Mouse (Mus musculus) splenic B cell, adult 2 months (primary cell): ENCODE results near the gene Ppp1r14c.

Experiments
- DNase-seq: peaks from one replicate; pipeline ENCODE4 v3.0.0-alpha.2; 2011; ENCODE audit warnings: low read depth, low spot score
- H3K27me3 ChIP-seq: 2 replicates; pipeline ENCODE4 v1.6.1; 2012; ENCODE audit warnings: mild to moderate bottlenecking, low read length, moderate library complexity, mixed read lengths; ENCODE audit not compliant: control insufficient read depth, poor library complexity, insufficient read depth, severe bottlenecking
- H3K36me3 ChIP-seq: 2 replicates; pipeline ENCODE4 v1.6.1; 2012; ENCODE audit warnings: mild to moderate bottlenecking, low read length, moderate library complexity, mixed read lengths; ENCODE audit not compliant: control insufficient read depth, poor library complexity, insufficient read depth, severe bottlenecking

Gene Ppp1r14c

GRCm38 (mm10) chr10:3366036-3366869 lies at the start of gene Ppp1r14c:
Gene Ppp1r14c (plus strand): TSS chr10:3366057.
- no peak for DNase-seq
- Histone ChIP-seq H3K27me3 (no peaks in the 10 kb centered on the region), H3K36me3 (no peaks in the 10 kb centered on the region)

GRCm38 (mm10) chr10:3321406-3321805 lies 44.5 kb upstream of the Ppp1r14c start:
- Histone ChIP-seq H3K27me3 (no peaks in the 10 kb centered on the region), H3K36me3 (no peaks in the 10 kb centered on the region)
- DNase-seq: no peak

- DNase-seq: no peak
- Histone ChIP-seq H3K27me3 (no peaks in the 10 kb centered on the region), H3K36me3 (no peaks in the 10 kb centered on the region)
These were observed 40.4 kb upstream of the Ppp1r14c start for GRCm38 (mm10) chr10:3325447-3325846.

- no peaks in the 10 kb centered on the region for H3K27me3 ChIP-seq
- peak; percentile 20 for DNase-seq
- no peaks in the 10 kb centered on the region for H3K36me3 ChIP-seq
These were observed 33.0 kb upstream of the Ppp1r14c start for GRCm38 (mm10) chr10:3332880-3333279.

GRCm38 (mm10) chr10:3334570-3334969 lies 31.3 kb upstream of the Ppp1r14c start:
- no peaks in the 10 kb centered on the region for H3K36me3 ChIP-seq
- no peaks in the 10 kb centered on the region for H3K27me3 ChIP-seq
- DNase-seq: no peak

GRCm38 (mm10) chr10:3336729-3337329 lies 29.0 kb upstream of the Ppp1r14c start:
- DNase-seq: no peak
- Histone ChIP-seq H3K27me3 (no peaks in the 10 kb centered on the region), H3K36me3 (no peaks in the 10 kb centered on the region)

- DNase-seq: no peak
- Histone ChIP-seq H3K36me3 (no peaks in the 10 kb centered on the region), H3K27me3 (no peaks in the 10 kb centered on the region)
These were observed 28.4 kb upstream of the Ppp1r14c start for GRCm38 (mm10) chr10:3337330-3337901.

- Histone ChIP-seq H3K27me3 (peaks cover 2% of the 10 kb centered on the region; the same call in 1 of the 2 replicates), H3K36me3 (no peaks in the 10 kb centered on the region)
- DNase-seq: no peak
These were observed 20.2 kb upstream of the Ppp1r14c start for GRCm38 (mm10) chr10:3345706-3346105.

GRCm38 (mm10) chr10:3359531-3359930 lies 6.3 kb upstream of the Ppp1r14c start:
- Histone ChIP-seq H3K27me3 (no peaks in the 10 kb centered on the region), H3K36me3 (no peaks in the 10 kb centered on the region)
- DNase-seq: no peak

- no peaks in the 10 kb centered on the region for H3K27me3 ChIP-seq
- DNase-seq: no peak
- H3K36me3 ChIP-seq: no peaks in the 10 kb centered on the region
These were observed 204 bp upstream of the Ppp1r14c start for GRCm38 (mm10) chr10:3365671-3366035.

GRCm38 (mm10) chr10:3366870-3367431 lies 1.1 kb downstream of the Ppp1r14c start:
- H3K27me3 ChIP-seq: no peaks in the 10 kb centered on the region
- H3K36me3 ChIP-seq: no peaks in the 10 kb centered on the region
- DNase-seq: no peak

GRCm38 (mm10) chr10:3367440-3367839 lies 1.6 kb downstream of the Ppp1r14c start:
- no peak for DNase-seq
- Histone ChIP-seq H3K27me3 (no peaks in the 10 kb centered on the region), H3K36me3 (no peaks in the 10 kb centered on the region)

- H3K36me3 ChIP-seq: no peaks in the 10 kb centered on the region
- DNase-seq: no peak
- H3K27me3 ChIP-seq: no peaks in the 10 kb centered on the region
These were observed 17.3 kb downstream of the Ppp1r14c start for GRCm38 (mm10) chr10:3383176-3383575.

GRCm38 (mm10) chr10:3392251-3392650 lies 26.4 kb downstream of the Ppp1r14c start:
- no peaks in the 10 kb centered on the region for H3K36me3 ChIP-seq
- no peak for DNase-seq

GRCm38 (mm10) chr10:3393548-3393947 lies 27.7 kb downstream of the Ppp1r14c start:
- DNase-seq: no peak

More at GRCm38 (mm10) chr10:3392251-3392650, 26.4 kb downstream of the Ppp1r14c start:
- no peaks in the 10 kb centered on the region for H3K27me3 ChIP-seq

More at GRCm38 (mm10) chr10:3393548-3393947, 27.7 kb downstream of the Ppp1r14c start:
- H3K36me3 ChIP-seq: no peaks in the 10 kb centered on the region
- no peaks in the 10 kb centered on the region for H3K27me3 ChIP-seq
